Mouse (Mus musculus): ENCODE measurements around the gene Cdkn1a. TPM values are rescaled to one million over a fixed set of nuclear protein-coding genes. Genes with fewer than 3 reads are reported as not detected.

The Cdkn1a gene
- polyA plus RNA-seq, 1 experiment from 2014 or later = 43.3 TPM

- Histone ChIP-seq H3K4me2 (ENCODE audit: low read length) (no peak overlapping the region), H3K4me3 (ENCODE audit: low read depth, low read length) (no peak overlapping the region), H3K36me3 (ENCODE audit: control insufficient read depth, insufficient read depth, low read length) (no peaks in the 10 kb centered on the region), H3K4me1 (ENCODE audit: control insufficient read depth, insufficient read depth, low read length) (peaks cover 5% of the 10 kb centered on the region; the same call in 1 of the 2 replicates), H3K27me3 (replicated peaks; ENCODE audit: control insufficient read depth, insufficient read depth, low read length) (no peaks in the 10 kb centered on the region), H3K9ac (ENCODE audit: low read length) (no peak overlapping the region), H3K27ac (ENCODE audit: low read depth, low read length) (no peak overlapping the region), H3K9me3 (replicated peaks; ENCODE audit: control insufficient read depth, low read length) (no peaks in the 10 kb centered on the region)
- ATAC-seq (no peak), DNase-seq (ENCODE audit: low spot score) (no peak)
- WGBS = 65% methylated on average over 5 of the region's 5 CpGs
Observed at GRCm38 (mm10) chr17:29073313-29073712, 17.5 kb upstream of the Cdkn1a start.

DNA sequence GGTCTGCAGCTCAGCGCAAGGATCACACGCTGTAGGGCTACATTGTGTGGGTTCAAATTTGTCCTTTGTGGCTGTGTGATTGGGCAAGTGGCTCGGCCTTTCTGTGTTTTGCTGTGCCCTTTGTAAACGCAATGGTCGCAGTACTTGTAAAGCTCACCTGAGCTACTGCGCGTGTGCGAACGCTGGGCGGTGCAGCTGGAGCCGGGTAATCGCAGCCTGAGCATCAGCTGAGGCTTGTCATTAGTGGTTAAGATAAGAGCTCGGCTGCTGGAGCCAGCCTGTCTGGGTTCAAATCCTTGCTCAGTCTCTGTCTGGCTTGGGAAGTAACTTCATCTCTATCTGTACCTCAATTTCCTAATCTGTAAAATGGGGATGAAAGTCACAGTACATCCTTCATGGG, 16.7 kb upstream of the Cdkn1a start:
- no peaks in the 10 kb centered on the region for H3K27me3 ChIP-seq (replicated peaks; ENCODE audit: control insufficient read depth, insufficient read depth, low read length)
- no peak for DNase-seq (ENCODE audit: low spot score)

GRCm38 (mm10) chr17:29076235-29076634, 14.5 kb upstream of the Cdkn1a start:
- H3K4me2 ChIP-seq (ENCODE audit: low read length) = no peak overlapping the region
- H3K9ac ChIP-seq (ENCODE audit: low read length) = no peak overlapping the region
- no peaks in the 10 kb centered on the region for H3K9me3 ChIP-seq (replicated peaks; ENCODE audit: control insufficient read depth, low read length)
- no peaks in the 10 kb centered on the region for H3K36me3 ChIP-seq (ENCODE audit: control insufficient read depth, insufficient read depth, low read length)
- no peak for DNase-seq (ENCODE audit: low spot score)
- ATAC-seq = no peak
- no peak overlapping the region for H3K4me3 ChIP-seq (ENCODE audit: low read depth, low read length)
- peaks cover 13% of the 10 kb centered on the region; the same call in 1 of the 2 replicates for H3K4me1 ChIP-seq (ENCODE audit: control insufficient read depth, insufficient read depth, low read length)
- WGBS = 90% methylated on average over 8 of the region's 8 CpGs
- H3K27me3 ChIP-seq (replicated peaks; ENCODE audit: control insufficient read depth, insufficient read depth, low read length) = 0 out of 2 replicates have a peak, but pooled peaks cover 5% of the 10 kb centered on the region
- no peak overlapping the region for H3K27ac ChIP-seq (ENCODE audit: low read depth, low read length)

More for the DNA sequence above, 16.7 kb upstream of the Cdkn1a start:
- Histone ChIP-seq H3K9ac (ENCODE audit: low read length) (no peak overlapping the region), H3K4me2 (ENCODE audit: low read length) (no peak overlapping the region), H3K4me3 (ENCODE audit: low read depth, low read length) (no peak overlapping the region), H3K36me3 (ENCODE audit: control insufficient read depth, insufficient read depth, low read length) (no peaks in the 10 kb centered on the region), H3K9me3 (replicated peaks; ENCODE audit: control insufficient read depth, low read length) (no peaks in the 10 kb centered on the region), H3K27ac (ENCODE audit: low read depth, low read length) (no peak overlapping the region), H3K4me1 (ENCODE audit: control insufficient read depth, insufficient read depth, low read length) (peaks cover 9% of the 10 kb centered on the region; the same call in 1 of the 2 replicates)
- ATAC-seq = no peak
- 82% methylated on average over 13 of the region's 13 CpGs for WGBS

- peak; percentile 73 for DNase-seq (ENCODE audit: low spot score)
- ATAC-seq = peak; percentile 50; the same call in 1 of the 2 replicates
- 18% methylated on average over 14 of the region's 14 CpGs for WGBS
- no peak overlapping the region for H3K27ac ChIP-seq (ENCODE audit: low read depth, low read length)
- H3K9ac ChIP-seq (ENCODE audit: low read length) = no peak overlapping the region
- peaks cover 12% of the 10 kb centered on the region; the same call in 1 of the 2 replicates for H3K27me3 ChIP-seq (replicated peaks; ENCODE audit: control insufficient read depth, insufficient read depth, low read length)
- no peaks in the 10 kb centered on the region for H3K36me3 ChIP-seq (ENCODE audit: control insufficient read depth, insufficient read depth, low read length)
- peaks cover 10% of the 10 kb centered on the region; the same call in 1 of the 2 replicates for H3K4me1 ChIP-seq (ENCODE audit: control insufficient read depth, insufficient read depth, low read length)
- peak overlapping the region; percentile 8; the same call in 1 of the 2 replicates for H3K4me3 ChIP-seq (ENCODE audit: low read depth, low read length)
- H3K4me2 ChIP-seq (ENCODE audit: low read length) = peak overlapping the region; percentile 35
- no peaks in the 10 kb centered on the region for H3K9me3 ChIP-seq (replicated peaks; ENCODE audit: control insufficient read depth, low read length)
Observed at GRCm38 (mm10) chr17:29077786-29078509, 12.8 kb upstream of the Cdkn1a start.

DNA sequence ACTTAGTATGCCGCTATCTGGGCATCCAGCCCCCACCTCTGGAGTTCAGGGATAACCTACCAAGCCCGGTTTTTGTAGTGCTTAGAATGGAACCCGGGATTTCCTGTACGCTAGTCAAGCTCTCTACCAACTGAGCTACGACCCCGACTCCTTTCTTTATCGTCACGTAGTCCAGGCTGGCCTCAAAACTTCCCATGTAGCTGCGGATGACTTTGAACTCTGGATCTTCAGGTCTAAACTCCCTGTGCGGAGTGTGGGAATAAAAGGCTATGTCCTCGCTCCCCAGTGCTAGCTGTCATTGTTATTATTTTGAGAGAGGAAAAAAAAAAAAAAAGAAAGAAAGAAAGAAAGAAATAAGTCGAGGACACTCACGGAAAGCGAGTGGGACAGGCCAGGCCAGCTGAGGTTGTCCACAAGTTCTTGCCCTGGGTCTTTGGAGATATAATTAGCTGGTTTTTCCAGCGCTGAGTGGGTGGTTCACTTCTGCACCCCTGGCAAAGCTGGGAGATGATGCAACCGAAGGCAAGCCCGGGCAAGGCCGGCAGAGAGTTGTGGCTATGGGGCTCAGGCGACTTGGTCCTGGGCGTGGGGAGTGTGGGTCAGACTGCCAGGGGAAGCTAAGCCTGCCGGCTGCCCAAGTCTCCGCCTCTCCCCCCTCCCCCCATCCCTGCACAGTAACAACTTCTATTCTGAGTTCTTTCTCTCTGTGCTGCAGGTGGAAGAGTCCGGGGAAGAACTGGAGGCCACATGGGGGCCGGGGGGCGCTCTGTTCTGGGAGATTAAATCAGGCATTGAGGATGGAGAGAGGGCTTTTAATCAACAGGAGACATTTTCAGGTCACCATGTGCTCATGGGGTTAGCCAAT, 12.0 kb upstream of the Cdkn1a start:
- Histone ChIP-seq H3K4me3 (ENCODE audit: low read depth, low read length) (peak overlapping the region; percentile 8; the same call in 1 of the 2 replicates), H3K4me2 (ENCODE audit: low read length) (peak overlapping the region; percentile 35), H3K27ac (ENCODE audit: low read depth, low read length) (no peak overlapping the region), H3K4me1 (ENCODE audit: control insufficient read depth, insufficient read depth, low read length) (peaks cover 10% of the 10 kb centered on the region; the same call in 1 of the 2 replicates), H3K27me3 (replicated peaks; ENCODE audit: control insufficient read depth, insufficient read depth, low read length) (peaks cover 12% of the 10 kb centered on the region; the same call in 1 of the 2 replicates), H3K9me3 (replicated peaks; ENCODE audit: control insufficient read depth, low read length) (no peaks in the 10 kb centered on the region), H3K9ac (ENCODE audit: low read length) (no peak overlapping the region), H3K36me3 (ENCODE audit: control insufficient read depth, insufficient read depth, low read length) (no peaks in the 10 kb centered on the region)
- DNase-seq (ENCODE audit: low spot score) = peak; percentile 16
- ATAC-seq = no peak
- 4% methylated on average over 25 of the region's 25 CpGs for WGBS

- no peak overlapping the region for H3K4me3 ChIP-seq (ENCODE audit: low read depth, low read length)
- peak overlapping the region; percentile 40; the same call in 1 of the 2 replicates for H3K9ac ChIP-seq (ENCODE audit: low read length)
- H3K27me3 ChIP-seq (replicated peaks; ENCODE audit: control insufficient read depth, insufficient read depth, low read length) = peaks cover 12% of the 10 kb centered on the region; the same call in 1 of the 2 replicates
- 4% methylated on average over 23 of the region's 23 CpGs for WGBS
- H3K4me1 ChIP-seq (ENCODE audit: control insufficient read depth, insufficient read depth, low read length) = peaks cover 10% of the 10 kb centered on the region; the same call in 1 of the 2 replicates
- no peaks in the 10 kb centered on the region for H3K36me3 ChIP-seq (ENCODE audit: control insufficient read depth, insufficient read depth, low read length)
- H3K9me3 ChIP-seq (replicated peaks; ENCODE audit: control insufficient read depth, low read length) = no peaks in the 10 kb centered on the region
- H3K27ac ChIP-seq (ENCODE audit: low read depth, low read length) = peak overlapping the region; percentile 14; the same call in 1 of the 2 replicates
- DNase-seq (ENCODE audit: low spot score) = peak; percentile 36
- peak; percentile 46; the same call in 1 of the 2 replicates for ATAC-seq
- H3K4me2 ChIP-seq (ENCODE audit: low read length) = peak overlapping the region; percentile 31
Observed at GRCm38 (mm10) chr17:29080758-29081617, 9.8 kb upstream of the Cdkn1a start.

GRCm38 (mm10) chr17:29081618-29082381, 9.0 kb upstream of the Cdkn1a start:
- Histone ChIP-seq H3K36me3 (ENCODE audit: control insufficient read depth, insufficient read depth, low read length) (no peaks in the 10 kb centered on the region), H3K27ac (ENCODE audit: low read depth, low read length) (peak overlapping the region; percentile 14; the same call in 1 of the 2 replicates), H3K9me3 (replicated peaks; ENCODE audit: control insufficient read depth, low read length) (no peaks in the 10 kb centered on the region), H3K4me3 (ENCODE audit: low read depth, low read length) (no peak overlapping the region), H3K4me1 (ENCODE audit: control insufficient read depth, insufficient read depth, low read length) (peaks cover 10% of the 10 kb centered on the region; the same call in 1 of the 2 replicates), H3K27me3 (replicated peaks; ENCODE audit: control insufficient read depth, insufficient read depth, low read length) (peaks cover 12% of the 10 kb centered on the region; the same call in 1 of the 2 replicates), H3K4me2 (ENCODE audit: low read length) (peak overlapping the region; percentile 31), H3K9ac (ENCODE audit: low read length) (peak overlapping the region; percentile 40; the same call in 1 of the 2 replicates)
- DNase-seq (ENCODE audit: low spot score) (peak; percentile 50), ATAC-seq (peak; percentile 42)
- WGBS = 6% methylated on average over 21 of the region's 21 CpGs
